Mouse (Mus musculus) MEL (cell line): ENCODE results near the gene Hnrnpc.

ENCODE experiments used
- BHLHE40 ChIP-seq: IDR thresholded peaks from 2 replicates; pipeline ENCODE4 v1.6.1; 2012; ENCODE audit warnings: low read depth, mild to moderate bottlenecking, inconsistent platforms, low read length, improper control_type of control experiment, borderline replicate concordance
- CHD1 ChIP-seq: IDR thresholded peaks from 2 replicates; pipeline ENCODE4 v1.6.1; 2012; ENCODE audit warnings: low read depth, mild to moderate bottlenecking, inconsistent platforms, low read length, improper control_type of control experiment
- CTCF ChIP-seq, 3 experiments: IDR thresholded peaks in 2 of 3; conservative IDR thresholded peaks in 1 of 3; 2 replicates each; pipeline ENCODE4 v1.5.1; 2011 to 2012; ENCODE audit warnings: low read length in 3 of 3, low read depth in 2 of 3, mild to moderate bottlenecking in 2 of 3, improper control_type of control experiment in 1 of 3, inconsistent platforms in 1 of 3, mixed read lengths in 1 of 3, moderate library complexity in 1 of 3; ENCODE audit not compliant: control insufficient read depth in 1 of 3, insufficient read depth in 1 of 3, poor library complexity in 1 of 3, severe bottlenecking in 1 of 3
- ELF1 ChIP-seq: IDR thresholded peaks from 2 replicates; pipeline ENCODE4 v1.6.1; 2014; ENCODE audit warnings: low read depth, mild to moderate bottlenecking, inconsistent platforms, low read length, improper control_type of control experiment, moderate library complexity
- EP300 ChIP-seq, 2 experiments: IDR thresholded peaks; 2 replicates each; pipeline ENCODE4 v1.6.1; 2011; ENCODE audit warnings: improper control_type of control experiment in 2 of 2, low read length in 2 of 2, low read depth in 1 of 2, mild to moderate bottlenecking in 1 of 2
- GATA1 ChIP-seq: IDR thresholded peaks from 2 replicates; pipeline ENCODE4 v1.6.1; 2011; ENCODE audit warnings: low read depth, low read length, improper control_type of control experiment
- MAX ChIP-seq: IDR thresholded peaks from 2 replicates; pipeline ENCODE4 v1.6.1; 2011; ENCODE audit warnings: low read length, improper control_type of control experiment
- MYB ChIP-seq: IDR thresholded peaks from 2 replicates; pipeline ENCODE4 v1.6.1; 2011; ENCODE audit warnings: mild to moderate bottlenecking, low read depth, low read length, improper control_type of control experiment
- NRF1 ChIP-seq: IDR thresholded peaks from 2 replicates; pipeline ENCODE4 v1.6.1; 2014; ENCODE audit warnings: low read depth, mild to moderate bottlenecking, inconsistent platforms, low read length, improper control_type of control experiment, moderate library complexity; ENCODE audit not compliant: poor library complexity, insufficient read depth, severe bottlenecking
- POLR2A ChIP-seq, 2 experiments: IDR thresholded peaks; 2 replicates each; pipeline ENCODE4 v1.6.1; 2011 to 2012; ENCODE audit warnings: low read length in 2 of 2, mild to moderate bottlenecking in 2 of 2, control low read depth in 1 of 2, improper control_type of control experiment in 1 of 2, low read depth in 1 of 2, moderate library complexity in 1 of 2; ENCODE audit not compliant: control insufficient read depth in 1 of 2, insufficient read depth in 1 of 2, poor library complexity in 1 of 2
- POLR2AphosphoS2 ChIP-seq: IDR thresholded peaks from 2 replicates; pipeline ENCODE4 v1.6.1; 2011; ENCODE audit warnings: low read length, improper control_type of control experiment
- POLR2AphosphoS5 ChIP-seq: IDR thresholded peaks from 2 replicates; pipeline ENCODE4 v1.6.1; 2012; ENCODE audit warnings: low read depth, borderline replicate concordance, mild to moderate bottlenecking, inconsistent platforms, low read length, moderate library complexity, mixed read lengths
- RAD21 ChIP-seq: IDR thresholded peaks from 2 replicates; pipeline ENCODE4 v1.6.1; 2011; ENCODE audit warnings: mild to moderate bottlenecking, low read depth, low read length, improper control_type of control experiment
- USF1 ChIP-seq: IDR thresholded peaks from 2 replicates; pipeline ENCODE4 v1.6.1; 2014; ENCODE audit warnings: low read depth, mild to moderate bottlenecking, inconsistent platforms, low read length, improper control_type of control experiment, moderate library complexity

DNA sequence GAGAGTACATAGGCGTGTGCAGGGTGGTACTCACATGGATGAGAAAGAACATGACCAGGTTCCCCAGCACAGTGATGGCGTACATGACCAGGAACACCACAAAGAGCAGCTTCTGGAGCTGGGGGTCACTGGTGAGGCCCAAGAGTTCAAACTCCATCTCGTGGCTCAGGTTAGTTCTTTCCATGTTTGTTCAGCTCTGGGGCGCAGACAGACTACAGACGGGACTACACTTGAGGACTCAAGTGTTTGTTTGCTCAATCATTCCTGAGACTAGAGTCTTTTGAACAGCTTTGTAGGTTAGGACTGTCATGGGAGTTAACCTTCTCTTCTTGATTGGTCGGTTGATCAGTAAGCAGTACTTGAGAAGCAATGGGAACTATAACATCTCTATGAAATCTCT is 67.9 kb downstream of the Hnrnpc start:
- TF ChIP-seq CTCF (IDR thresholded peaks at IDR 0.05 in 2 of 3, conservative IDR thresholded peaks at IDR 0.05 in 1 of 3; ENCODE audit: control insufficient read depth in 1 of 3, insufficient read depth in 1 of 3, low read depth in 2 of 3, low read length in 3 of 3, poor library complexity in 1 of 3, severe bottlenecking in 1 of 3) (no peak), POLR2AphosphoS5 (no peak), EP300 (IDR thresholded peaks at IDR 0.05; ENCODE audit: low read depth in 1 of 2, low read length in 2 of 2) (no peak), USF1 (no peak), GATA1 (no peak), MYB (no peak), POLR2A (IDR thresholded peaks at IDR 0.05; ENCODE audit: control insufficient read depth in 1 of 2, insufficient read depth in 1 of 2, low read depth in 1 of 2, low read length in 2 of 2, poor library complexity in 1 of 2) (no peak), CHD1 (no peak), MAX (no peak), POLR2AphosphoS2 (no peak), BHLHE40 (no peak), RAD21 (no peak), ELF1 (no peak), NRF1 (no peak)
